Mouse (Mus musculus): ENCODE results near the gene Tmem132d.

Tmem132d gene

GRCm38 (mm10) chr5:128211125-128211524 lies 221.8 kb downstream of the Tmem132d start:
- no peak for DNase-seq (ENCODE audit: low spot score in 2 of 2)

GRCm38 (mm10) chr5:128205716-128206115 lies 227.2 kb downstream of the Tmem132d start:
- no peak for DNase-seq (ENCODE audit: low spot score in 2 of 2)

- DNase-seq (ENCODE audit: low spot score in 2 of 2): no peak
Measured at GRCm38 (mm10) chr5:128204685-128205320, 228.1 kb downstream of the Tmem132d start.

GRCm38 (mm10) chr5:128203879-128204581 lies 228.8 kb downstream of the Tmem132d start:
- DNase-seq (ENCODE audit: low spot score in 2 of 2): no peak

- DNase-seq (ENCODE audit: low spot score in 2 of 2): no peak
Measured at GRCm38 (mm10) chr5:128194106-128194505, 238.8 kb downstream of the Tmem132d start.

- no peak for DNase-seq (ENCODE audit: low spot score in 2 of 2)
Measured at GRCm38 (mm10) chr5:128192485-128193055, 240.3 kb downstream of the Tmem132d start.

- DNase-seq (ENCODE audit: low spot score in 2 of 2): no peak
Measured at GRCm38 (mm10) chr5:128191710-128192109, 241.2 kb downstream of the Tmem132d start.

- DNase-seq (ENCODE audit: low spot score in 2 of 2): no peak
Measured at GRCm38 (mm10) chr5:128190243-128190820, 242.5 kb downstream of the Tmem132d start.

GRCm38 (mm10) chr5:128176234-128176633 lies 256.6 kb downstream of the Tmem132d start:
- no peak for DNase-seq (ENCODE audit: low spot score in 2 of 2)

- DNase-seq (ENCODE audit: low spot score in 2 of 2): no peak
Measured at GRCm38 (mm10) chr5:128158901-128159675, 273.8 kb downstream of the Tmem132d start.

- no peak for DNase-seq (ENCODE audit: low spot score in 2 of 2)
Measured at GRCm38 (mm10) chr5:128151461-128151860, 281.4 kb downstream of the Tmem132d start.

GRCm38 (mm10) chr5:128146901-128147645 lies 285.8 kb downstream of the Tmem132d start:
- DNase-seq (ENCODE audit: low spot score in 2 of 2): no peak

- DNase-seq (ENCODE audit: low spot score in 2 of 2): no peak
Measured at GRCm38 (mm10) chr5:128144799-128145198, 288.1 kb downstream of the Tmem132d start.

- DNase-seq (ENCODE audit: low spot score in 2 of 2): no peak
Measured at GRCm38 (mm10) chr5:128136818-128137217, 296.1 kb downstream of the Tmem132d start.

- no peak for DNase-seq (ENCODE audit: low spot score in 2 of 2)
Measured at GRCm38 (mm10) chr5:128122656-128123055, 310.2 kb downstream of the Tmem132d start.

GRCm38 (mm10) chr5:128119171-128119570 lies 313.7 kb downstream of the Tmem132d start:
- no peak for DNase-seq (ENCODE audit: low spot score in 2 of 2)

GRCm38 (mm10) chr5:128113107-128113506 lies 319.8 kb downstream of the Tmem132d start:
- DNase-seq (ENCODE audit: low spot score in 2 of 2): no peak

- DNase-seq (ENCODE audit: low spot score in 2 of 2): no peak
Measured at GRCm38 (mm10) chr5:128112518-128112917, 320.4 kb downstream of the Tmem132d start.

- no peak for DNase-seq (ENCODE audit: low spot score in 2 of 2)
Measured at GRCm38 (mm10) chr5:128111664-128112063, 321.2 kb downstream of the Tmem132d start.

- no peak for DNase-seq (ENCODE audit: low spot score in 2 of 2)
Measured at GRCm38 (mm10) chr5:128102556-128102955, 330.3 kb downstream of the Tmem132d start.

GRCm38 (mm10) chr5:128100331-128100730 lies 332.5 kb downstream of the Tmem132d start:
- no peak for DNase-seq (ENCODE audit: low spot score in 2 of 2)
